Mouse (Mus musculus) liver, embryonic 14.5 days (tissue): Measurements from ENCODE around the gene Thap4. TPM values are rescaled to one million over a fixed set of nuclear protein-coding genes. Genes with fewer than 3 reads are reported as not detected.

Experiments
- ATAC-seq: fragments of 200-750 bp; cut with Nextera tagmentation; 2 replicates; pipeline ENCODE4 v1.8.0; 2017; ENCODE audit warnings: moderate number of reproducible peaks, mild to moderate bottlenecking, moderate library complexity; ENCODE audit not compliant: insufficient read depth
- DNase-seq, 3 experiments: peaks; one replicate each; pipeline ENCODE4 v3.0.0-alpha.2; 2012 to 2013; ENCODE audit warnings: low read depth in 3 of 3, low spot score in 3 of 3
- H3K27ac ChIP-seq: fragments of 300-500 bp; sonication (generic); 2 replicates; pipeline ENCODE4 v1.5.1; 2014; ENCODE audit warnings: moderate library complexity, mild to moderate bottlenecking, control low read depth, inconsistent platforms
- H3K27me3 ChIP-seq: fragments of 300-500 bp; sonication (generic); 2 replicates; pipeline ENCODE4 v1.6.1; 2014; ENCODE audit warnings: mild to moderate bottlenecking, low read length, moderate library complexity; ENCODE audit not compliant: control insufficient read depth, insufficient read depth
- H3K36me3 ChIP-seq: fragments of 300-500 bp; sonication (generic); replicated peaks from 2 replicates; pipeline ENCODE4 v1.6.1; 2014; ENCODE audit warnings: low read depth; ENCODE audit not compliant: control insufficient read depth, insufficient read depth
- H3K4me1 ChIP-seq, 2 experiments: fragments of 200-500 bp in 1 of 2; fragments of 300-500 bp in 1 of 2; sonication (generic) in 1 of 2; replicated peaks; 2 replicates each; pipeline ENCODE4 v1.6.1; 2012 to 2014; ENCODE audit warnings: antibody characterized with exemption in 1 of 2, inconsistent platforms in 1 of 2, low read length in 1 of 2; ENCODE audit not compliant: control insufficient read depth in 2 of 2, insufficient read depth in 2 of 2
- H3K4me2 ChIP-seq: fragments of 300-500 bp; sonication (generic); 2 replicates; pipeline ENCODE4 v1.6.1; 2014; ENCODE audit warnings: low read depth, mild to moderate bottlenecking, control low read depth, moderate library complexity
- H3K4me3 ChIP-seq, 2 experiments: fragments of 200-500 bp in 1 of 2; fragments of 300-500 bp in 1 of 2; sonication (generic) in 1 of 2; 2 replicates each; pipeline ENCODE4 v1.5.1; 2012 to 2014; ENCODE audit warnings: low read depth in 2 of 2, low read length in 2 of 2, mild to moderate bottlenecking in 2 of 2, control low read depth in 1 of 2, inconsistent platforms in 1 of 2, moderate library complexity in 1 of 2; ENCODE audit not compliant: insufficient read depth in 1 of 2
- H3K9ac ChIP-seq: fragments of 300-500 bp; sonication (generic); replicated peaks from 2 replicates; pipeline ENCODE4 v1.6.1; 2014; ENCODE audit warnings: mild to moderate bottlenecking, control low read depth, moderate library complexity
- H3K9me3 ChIP-seq: fragments of 300-500 bp; sonication (generic); 2 replicates; pipeline ENCODE4 v1.6.1; 2016; ENCODE audit warnings: low read length, mixed read lengths; ENCODE audit not compliant: control insufficient read depth
- CTCF ChIP-seq: IDR thresholded peaks from 2 replicates; pipeline ENCODE4 v1.5.1; 2016; ENCODE audit warnings: antibody characterized with exemption, low read depth, control low read depth
- EP300 ChIP-seq: IDR thresholded peaks from 2 replicates; pipeline ENCODE4 v1.6.1; 2016; ENCODE audit warnings: antibody characterized with exemption, low read depth
- WGBS: fragments of 180-500 bp; shearing (Covaris S2); extraction: QIAGEN DNeasy Blood & Tissue Kit; methylation state at CpG from one replicate; pipeline ENCODE4 v1.1.7; 2014; ENCODE audit not compliant: insufficient replicate concordance; 5-methylcytosine and 5-hydroxymethylcytosine counted together
- polyA plus RNA-seq, 2 experiments: library from polyadenylated mRNA; depleted of rRNA in 1 of 2; stranded (reverse) in 1 of 2; unstranded in 1 of 2; fragments of >200 nt; fragmentation: Nextera tagmentation in 1 of 2; extraction: Ambion mirVana in 1 of 2; gene quantifications; 2 replicates each; pipeline versions ENCODE4 v1.2.1 to v1.2.3; 2012 to 2014

Gene Thap4
- polyA plus RNA-seq, 2 experiments = 10.5 to 11.7 TPM

DNA sequence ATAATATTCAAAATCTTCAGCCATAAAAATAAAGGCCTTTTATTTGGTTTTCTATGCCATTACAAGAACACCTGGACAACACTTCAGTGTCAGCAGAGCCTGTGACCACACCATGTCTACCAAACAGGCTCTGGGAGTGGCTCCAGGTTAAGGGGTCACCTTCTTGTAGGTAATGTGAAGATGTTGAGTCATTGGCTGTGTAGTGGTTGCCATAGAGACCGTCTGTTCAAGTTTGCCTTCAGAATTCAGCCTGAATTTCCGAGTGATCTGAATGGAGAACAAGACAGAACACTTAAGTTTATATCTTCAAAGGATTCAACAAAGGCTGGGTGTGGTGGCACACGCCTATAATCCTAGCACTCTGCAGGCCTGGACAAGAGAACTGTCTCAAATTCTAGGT, 49.3 kb downstream of the Thap4 start:
- no peak overlapping the region for H3K9ac ChIP-seq
- DNase-seq (no peak), ATAC-seq (no peak)
- H3K4me1 ChIP-seq = no peaks in the 10 kb centered on the region
- no peak overlapping the region for H3K4me2 ChIP-seq
- no peak overlapping the region for H3K4me3 ChIP-seq
- no peaks in the 10 kb centered on the region for H3K27me3 ChIP-seq
- no peaks in the 10 kb centered on the region for H3K36me3 ChIP-seq
- no peak overlapping the region for H3K27ac ChIP-seq
- WGBS = 54% methylated on average over 3 of the region's 3 CpGs
- TF ChIP-seq CTCF (no peak), EP300 (no peak)
- no peaks in the 10 kb centered on the region for H3K9me3 ChIP-seq

DNA sequence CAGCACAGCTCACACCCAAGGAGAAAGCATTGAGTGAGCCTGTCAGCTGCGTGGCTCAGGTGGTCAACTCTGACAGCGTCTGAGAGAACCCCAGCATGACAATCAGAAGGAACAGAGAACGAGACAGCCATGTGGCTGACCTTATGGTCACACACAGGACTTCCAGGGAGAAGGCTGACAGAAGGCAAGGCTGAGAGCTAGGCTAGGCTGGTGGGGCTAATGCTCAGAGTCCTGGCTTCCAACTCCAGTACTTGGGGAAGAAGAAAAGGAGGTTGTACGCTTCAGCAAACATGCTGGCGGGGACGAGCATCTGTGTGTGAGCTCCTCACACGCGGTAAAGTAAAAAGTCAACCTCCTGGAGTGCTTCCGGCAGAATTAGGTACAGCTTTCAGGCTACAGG, 50.3 kb downstream of the Thap4 start:
- H3K4me1 ChIP-seq = no peaks in the 10 kb centered on the region
- H3K4me2 ChIP-seq = no peak overlapping the region
- DNase-seq (no peak), ATAC-seq (no peak)
- no peaks in the 10 kb centered on the region for H3K36me3 ChIP-seq
- WGBS = 82% methylated on average over 9 of the region's 9 CpGs
- H3K9me3 ChIP-seq = no peaks in the 10 kb centered on the region
- H3K27me3 ChIP-seq = no peaks in the 10 kb centered on the region
- no peak overlapping the region for H3K4me3 ChIP-seq
- no peak overlapping the region for H3K9ac ChIP-seq
- TF ChIP-seq EP300 (no peak), CTCF (no peak)
- no peak overlapping the region for H3K27ac ChIP-seq

DNA sequence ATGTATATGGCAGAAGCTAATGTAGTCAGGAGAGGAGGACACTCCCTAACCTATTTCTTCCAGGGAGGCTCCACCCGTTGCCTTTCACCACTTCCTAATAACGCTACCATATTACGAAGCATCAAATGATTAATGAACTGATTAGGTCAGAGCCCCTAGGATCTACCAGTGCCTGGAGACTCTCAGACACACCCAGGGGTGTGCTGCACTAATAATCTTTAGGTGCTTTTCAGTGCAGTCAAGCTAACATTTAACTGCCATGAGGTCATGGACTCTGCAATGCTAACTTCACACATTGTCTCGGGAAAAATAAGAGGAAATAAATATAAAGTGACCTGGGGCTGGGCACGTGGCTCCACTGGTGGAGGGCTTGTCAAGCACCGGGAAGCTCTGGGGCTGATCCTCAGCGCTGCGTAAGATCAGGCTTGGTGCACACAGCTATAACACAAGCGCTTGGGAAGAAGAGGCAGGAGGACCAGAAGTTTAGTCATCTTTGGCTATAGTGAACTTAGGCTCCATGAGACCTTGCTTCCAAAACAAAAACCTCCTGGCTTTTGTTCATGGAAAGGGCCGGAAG, 51.1 kb downstream of the Thap4 start:
- no peaks in the 10 kb centered on the region for H3K36me3 ChIP-seq
- DNase-seq (no peak), ATAC-seq (no peak)
- no peak overlapping the region for H3K4me2 ChIP-seq
- H3K4me3 ChIP-seq = no peak overlapping the region
- no peaks in the 10 kb centered on the region for H3K9me3 ChIP-seq
- no peak overlapping the region for H3K9ac ChIP-seq
- no peak overlapping the region for H3K27ac ChIP-seq
- whole genome bisulfite sequencing = 75% methylated on average over 10 of the region's 10 CpGs
- H3K4me1 ChIP-seq = no peaks in the 10 kb centered on the region
- no peaks in the 10 kb centered on the region for H3K27me3 ChIP-seq
- TF ChIP-seq EP300 = no peak
- TF ChIP-seq CTCF = no peak

DNA sequence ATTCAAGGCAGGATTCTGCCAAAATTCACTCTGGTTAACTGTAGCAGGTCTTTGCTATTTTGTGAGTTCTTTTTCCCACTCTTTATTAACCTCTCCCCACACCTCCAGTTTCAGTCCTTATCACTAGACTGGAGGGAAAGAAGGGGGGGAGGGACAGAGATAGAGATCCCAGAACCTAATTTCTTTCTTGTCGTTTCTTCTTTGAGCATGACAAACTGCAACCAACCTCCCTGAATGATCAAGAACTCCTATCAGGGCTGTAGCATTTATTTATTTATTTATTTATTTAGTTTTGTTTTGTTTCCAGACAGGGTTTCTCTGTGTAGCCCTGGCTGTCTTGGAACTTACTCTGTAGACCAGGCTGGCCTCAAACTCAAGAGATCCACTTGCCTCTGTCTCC, 52.6 kb downstream of the Thap4 start:
- Histone ChIP-seq H3K9ac (no peak overlapping the region), H3K4me1 (no peaks in the 10 kb centered on the region), H3K4me2 (no peak overlapping the region), H3K27me3 (no peaks in the 10 kb centered on the region), H3K27ac (no peak overlapping the region), H3K36me3 (no peaks in the 10 kb centered on the region), H3K4me3 (no peak overlapping the region), H3K9me3 (no peaks in the 10 kb centered on the region)
- 35% methylated on average over 1 of the region's 1 CpGs for WGBS
- DNase-seq (no peak), ATAC-seq (no peak)
- TF ChIP-seq CTCF (no peak), EP300 (no peak)

DNA sequence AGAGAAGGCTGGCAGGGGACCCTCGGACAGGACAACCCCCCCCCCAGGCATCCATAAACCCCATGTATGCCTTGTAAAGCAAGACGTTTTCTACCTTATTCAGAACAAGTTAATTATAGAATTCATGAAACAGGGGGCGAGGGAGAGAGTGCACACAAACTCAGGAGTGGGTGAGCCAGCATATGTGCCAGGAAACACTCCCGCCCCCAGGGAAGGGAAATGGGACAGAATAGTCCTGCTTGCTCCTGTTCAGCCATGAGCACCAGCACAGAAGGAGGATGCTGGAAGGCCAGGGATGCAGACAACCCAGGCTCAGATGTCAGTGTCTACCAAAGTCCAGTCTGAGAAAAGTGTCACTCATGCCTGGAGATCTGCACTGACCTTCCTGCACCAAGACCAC, 55.5 kb downstream of the Thap4 start:
- Histone ChIP-seq H3K4me2 (no peak overlapping the region), H3K9me3 (no peaks in the 10 kb centered on the region), H3K27me3 (no peaks in the 10 kb centered on the region), H3K4me1 (no peaks in the 10 kb centered on the region), H3K27ac (no peak overlapping the region), H3K36me3 (no peaks in the 10 kb centered on the region), H3K9ac (no peak overlapping the region), H3K4me3 (no peak overlapping the region)
- DNase-seq (no peak), ATAC-seq (no peak)
- WGBS = 54% methylated on average over 4 of the region's 4 CpGs
- TF ChIP-seq EP300 (no peak), CTCF (no peak)
